Comparison of ENCODE assay signal across 28 mouse cellular contexts in the genomic region with DNA sequence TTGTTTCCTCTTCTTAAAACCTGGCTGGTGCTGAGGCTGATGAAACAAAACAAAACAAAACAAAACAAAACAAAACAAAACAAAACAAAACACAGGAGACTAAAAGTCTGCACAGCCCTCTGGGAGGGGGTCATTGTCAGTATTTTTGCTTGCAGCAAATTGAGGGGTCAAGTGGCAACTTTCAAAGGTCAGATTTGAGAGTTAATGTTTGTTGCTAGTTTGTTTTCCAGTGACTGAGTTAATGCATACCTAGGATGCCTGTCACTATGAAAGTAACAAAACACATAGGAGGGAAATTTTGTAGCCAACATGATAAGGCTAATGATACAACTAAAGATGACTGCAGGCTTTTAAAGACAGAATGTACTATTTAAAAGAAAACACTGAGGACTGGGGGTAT. TPM values are rescaled to one million over a fixed set of nuclear protein-coding genes. Genes with fewer than 3 reads are reported as not detected.
"Had no signal": no experiment of that assay in that cellular context is flagged by ENCODE, and none has a peak within 500 bp of the region (broad histone marks: within the 10 kb centered on the region; RNA-seq: fewer than 3 reads in every experiment).

No protein-coding gene starts in this region.

- H3K4me2 ChIP-seq: embryonic facial prominence, embryonic 12.5 days; embryonic facial prominence, embryonic 13.5 days; embryonic facial prominence, embryonic 15.5 days; forebrain, embryonic 12.5 days; forebrain, embryonic 13.5 days; forebrain, embryonic 15.5 days had no signal

- H3K27ac ChIP-seq: embryonic facial prominence, embryonic 10.5 days; embryonic facial prominence, embryonic 12.5 days; embryonic facial prominence, embryonic 13.5 days; embryonic facial prominence, embryonic 15.5 days; forebrain, embryonic 10.5 days; forebrain, embryonic 12.5 days; forebrain, embryonic 13.5 days; forebrain, embryonic 15.5 days; gastrocnemius, adult 2 months had no signal

- H3K9me3 ChIP-seq: embryonic facial prominence, embryonic 10.5 days; embryonic facial prominence, embryonic 12.5 days; embryonic facial prominence, embryonic 13.5 days; embryonic facial prominence, embryonic 15.5 days; forebrain, embryonic 10.5 days; forebrain, embryonic 12.5 days; forebrain, embryonic 13.5 days; forebrain, embryonic 15.5 days had no signal

- H3K36me3 ChIP-seq: embryonic facial prominence, embryonic 10.5 days; embryonic facial prominence, embryonic 12.5 days; embryonic facial prominence, embryonic 13.5 days; embryonic facial prominence, embryonic 15.5 days; forebrain, embryonic 10.5 days; forebrain, embryonic 12.5 days; forebrain, embryonic 15.5 days had no signal

- ATAC-seq: forebrain, embryonic 13.5 days; forebrain, embryonic 14.5 days; forebrain, embryonic 15.5 days; forebrain, embryonic 16.5 days; forebrain, postnatal 0 days had no signal

- DNase-seq: cerebellum, adult 2 months; cerebellum, adult 8-10 months; cerebellum, adult 9-10 months; cerebellum, adult 9-11 months; cerebellum, postnatal 10 days; cerebellum, postnatal 14 days; cerebellum, postnatal 25 days; cerebellum, postnatal 36 days; embryo, embryonic 11 days; forebrain, postnatal 0 days; gastrocnemius, adult 2 months; gastrocnemius, postnatal 10 days; gastrocnemius, postnatal 14 days; gastrocnemius, postnatal 25 days; gastrocnemius, postnatal 36 days; heart, adult 11 months; heart, adult 18-20 months had no signal

- H3K4me1 ChIP-seq: embryonic facial prominence, embryonic 12.5 days had no signal

- H3K9ac ChIP-seq: embryonic facial prominence, embryonic 12.5 days; embryonic facial prominence, embryonic 13.5 days; embryonic facial prominence, embryonic 15.5 days; forebrain, embryonic 12.5 days; forebrain, embryonic 13.5 days; forebrain, embryonic 15.5 days; forebrain, postnatal 0 days had no signal

- H3K4me3 ChIP-seq: embryonic facial prominence, embryonic 10.5 days; embryonic facial prominence, embryonic 12.5 days; embryonic facial prominence, embryonic 13.5 days; embryonic facial prominence, embryonic 15.5 days; erythroblast, embryonic 14.5 days; forebrain, embryonic 10.5 days; forebrain, embryonic 12.5 days; forebrain, embryonic 13.5 days; forebrain, embryonic 15.5 days; gastrocnemius, adult 2 months had no signal

RNA-seq across cellular contexts. Expression of a gene that starts 13.6 kb away (rescaled TPM):
- polyA plus RNA-seq: embryonic facial prominence, embryonic 13.5 days had no signal
